Mouse (Mus musculus) megakaryocyte, embryonic 14.5 days (primary cell): Measurements from ENCODE around the gene Gm765.

Experiments
- FLI1 ChIP-seq: IDR thresholded peaks from 2 replicates; pipeline ENCODE4 v1.6.1; 2012; ENCODE audit warnings: low read length, inconsistent platforms, mixed read lengths
- GATA1 ChIP-seq: IDR thresholded peaks from 3 replicates; pipeline ENCODE4 v1.6.1; 2012; ENCODE audit warnings: mixed read lengths, low read length, inconsistent platforms, borderline replicate concordance

- TF ChIP-seq FLI1: no peak
- no peak for TF ChIP-seq GATA1
These were observed 134.5 kb downstream of the Gm765 start for GRCm38 (mm10) chr6:98208051-98208450.
